Mouse (Mus musculus) thymus, postnatal 25 days (tissue): ENCODE results near the gene Meis1.

Experiments
- DNase-seq: peaks from one replicate; pipeline ENCODE4 v3.0.0; 2022

Gene Meis1

GRCm38 (mm10) chr11:19014441-19015161 lies 4.2 kb downstream of the Meis1 start:
- DNase-seq = no peak

GRCm38 (mm10) chr11:19014113-19014440 lies 4.7 kb downstream of the Meis1 start:
- no peak for DNase-seq

- no peak for DNase-seq
Observed at GRCm38 (mm10) chr11:19013141-19014112, 5.4 kb downstream of the Meis1 start.

GRCm38 (mm10) chr11:19012463-19013115 lies 6.2 kb downstream of the Meis1 start:
- DNase-seq = no peak

GRCm38 (mm10) chr11:19012001-19012400 lies 6.8 kb downstream of the Meis1 start:
- no peak for DNase-seq

- no peak for DNase-seq
Observed at GRCm38 (mm10) chr11:19011108-19011805, 7.5 kb downstream of the Meis1 start.

- no peak for DNase-seq
Observed at GRCm38 (mm10) chr11:19010396-19010811, 8.4 kb downstream of the Meis1 start.

GRCm38 (mm10) chr11:19009536-19010395 lies 9.0 kb downstream of the Meis1 start:
- DNase-seq = no peak

- no peak for DNase-seq
Observed at GRCm38 (mm10) chr11:19008610-19009384, 10.0 kb downstream of the Meis1 start.

GRCm38 (mm10) chr11:19007541-19008424 lies 11.0 kb downstream of the Meis1 start:
- no peak for DNase-seq

GRCm38 (mm10) chr11:19007068-19007467 lies 11.7 kb downstream of the Meis1 start:
- DNase-seq = no peak

- DNase-seq = no peak
Observed at GRCm38 (mm10) chr11:19005913-19006693, 12.7 kb downstream of the Meis1 start.

GRCm38 (mm10) chr11:19005007-19005912 lies 13.5 kb downstream of the Meis1 start:
- DNase-seq = no peak

GRCm38 (mm10) chr11:19003066-19003465 lies 15.7 kb downstream of the Meis1 start:
- no peak for DNase-seq

- DNase-seq = no peak
Observed at GRCm38 (mm10) chr11:18996767-18997166, 22.0 kb downstream of the Meis1 start.

- DNase-seq = no peak
Observed at GRCm38 (mm10) chr11:18996289-18996688, 22.5 kb downstream of the Meis1 start.

- no peak for DNase-seq
Observed at GRCm38 (mm10) chr11:18992796-18993195, 26.0 kb downstream of the Meis1 start.

GRCm38 (mm10) chr11:18990244-18990677 lies 28.5 kb downstream of the Meis1 start:
- DNase-seq = no peak
